Mouse (Mus musculus) liver, adult 10 weeks (tissue): ENCODE data around the gene Ushbp1. TPM values are rescaled to one million over a fixed set of nuclear protein-coding genes. Genes with fewer than 3 reads are reported as not detected.

ENCODE experiments used
- polyA plus RNA-seq: library from polyadenylated mRNA; stranded (reverse); fragments of 350-450 nt; fragmentation: Illumina TruSeq; extraction: RNeasy Lipid Tissue Mini Kit (QIAGEN cat#74804); gene quantifications from one replicate; pipeline ENCODE4 v1.2.3, GENCODE M21; 2014; ENCODE audit warnings: low read depth, low replicate concordance

Gene Ushbp1
- polyA plus RNA-seq: 1.0 TPM

DNA sequence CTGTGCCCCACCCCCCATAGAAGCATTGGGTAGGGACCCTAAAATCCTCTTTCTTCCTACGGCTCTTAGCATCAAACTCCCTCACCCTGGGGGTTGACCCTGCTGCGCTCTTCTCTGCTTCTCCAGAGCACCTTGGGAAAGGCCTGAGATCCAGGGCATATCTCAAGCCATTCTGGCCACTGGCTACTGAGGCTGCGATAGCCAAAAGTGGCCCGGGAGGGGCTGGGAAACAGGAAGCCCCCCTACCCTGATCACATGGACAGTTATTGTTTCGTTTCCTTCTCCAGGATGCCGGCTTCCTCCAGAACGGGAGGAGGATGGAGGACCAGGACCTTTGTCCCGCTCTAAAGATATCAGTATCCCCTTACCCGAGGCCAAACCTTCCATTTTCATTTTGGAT is at the start of gene Ushbp1:
Gene Ushbp1, minus strand, starts transcription at position 174 of the 400 bp plus-strand sequence.

DNA sequence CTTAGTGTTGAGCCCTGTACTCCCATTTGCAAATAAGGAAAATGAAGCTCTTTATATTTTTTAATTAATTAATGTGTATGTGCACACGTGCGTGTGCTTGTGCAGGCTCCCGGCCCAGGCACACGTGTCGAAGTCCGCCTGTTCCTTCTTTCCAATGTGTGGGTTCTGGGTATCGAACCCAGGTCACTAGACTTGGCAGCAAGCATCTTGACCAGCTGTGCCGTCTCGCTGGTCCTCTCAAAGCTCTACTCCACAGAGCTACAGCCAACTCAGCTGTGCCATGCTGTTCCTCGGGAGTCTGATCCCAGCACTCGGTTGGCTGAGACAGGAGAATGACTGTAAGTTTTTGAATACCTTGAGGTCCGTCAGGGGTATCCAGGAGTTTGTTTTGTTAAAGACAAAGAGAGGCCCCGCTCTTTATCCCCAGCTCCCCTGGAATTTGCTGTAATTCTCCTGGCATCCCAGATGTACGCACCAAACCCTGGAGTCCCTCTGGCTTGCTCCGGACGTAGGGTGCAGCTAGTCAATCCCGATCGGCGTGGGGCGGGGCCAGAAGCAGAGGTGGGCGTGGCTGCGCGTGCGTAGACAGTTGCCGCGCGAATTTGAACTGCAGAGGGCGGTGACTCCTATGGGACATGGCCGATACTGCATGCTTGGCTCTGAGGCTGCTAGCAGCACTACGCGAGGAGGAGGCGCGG is 9.9 kb upstream of the Ushbp1 start, which contains the start of gene Ankle1:
Gene Ankle1, plus strand, starts transcription at position 610 of the 698 bp plus-strand sequence.

DNA sequence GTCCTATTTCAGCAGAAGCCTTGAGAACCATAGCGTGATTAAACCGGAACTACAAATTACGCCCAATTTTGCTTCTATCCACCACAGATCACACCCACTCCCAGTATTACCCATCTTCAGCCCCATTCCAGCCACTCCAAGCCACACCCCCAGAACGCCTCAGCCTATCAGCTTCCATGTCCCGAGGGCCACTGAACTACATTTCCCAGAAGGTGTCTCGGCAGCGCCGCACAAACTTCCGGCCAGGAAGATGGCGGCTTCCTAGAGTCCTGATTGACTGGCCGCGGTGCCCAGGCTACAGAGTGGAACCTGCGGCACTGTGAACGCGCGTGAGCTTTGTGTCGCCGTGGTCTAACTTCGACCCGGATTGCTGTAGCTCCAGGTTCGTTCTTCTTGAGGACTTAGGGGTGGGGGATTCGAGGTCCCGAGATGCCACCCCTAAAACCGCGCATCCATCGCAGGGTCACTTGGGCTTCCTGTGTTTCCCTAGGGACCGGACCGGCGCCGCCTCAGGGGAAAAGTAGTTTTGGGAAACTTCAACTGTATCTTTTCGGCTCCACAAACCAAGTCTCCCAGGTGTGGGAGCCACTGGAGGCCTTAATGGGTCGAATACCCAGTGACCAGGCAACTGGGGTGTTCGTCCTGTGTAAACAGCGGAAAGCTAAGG is 1.2 kb upstream of the Ushbp1 start, which contains the start of gene Babam1:
Gene Babam1, plus strand, starts transcription at position 223 of the 667 bp plus-strand sequence.

DNA sequence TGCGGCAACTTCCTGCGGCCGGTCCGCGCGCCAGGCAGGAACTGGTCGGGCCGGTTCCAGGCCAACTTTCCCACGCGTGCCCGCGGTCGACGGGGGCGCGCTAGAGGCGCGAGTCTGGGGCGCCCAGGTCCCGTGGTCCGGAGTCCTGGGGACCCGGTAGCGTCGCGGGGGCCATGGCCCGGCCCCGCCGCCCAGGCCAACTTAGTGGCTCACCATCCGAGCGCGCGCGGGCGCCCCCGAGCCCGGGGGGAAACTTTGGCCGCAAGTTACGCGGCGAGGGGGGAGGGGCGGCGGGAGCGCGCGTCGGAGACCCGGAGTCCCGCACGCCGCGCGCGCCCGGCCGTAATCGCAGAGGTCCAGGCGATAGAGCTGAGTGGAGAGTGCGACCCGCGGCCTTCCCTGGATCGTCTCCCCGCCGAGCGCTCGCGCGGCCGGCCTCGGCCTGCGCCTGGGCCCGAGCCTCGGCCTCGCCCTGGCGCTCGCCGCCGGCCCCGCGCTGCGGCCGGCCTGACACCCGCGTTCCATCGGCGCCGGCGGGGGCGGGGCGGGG is 14.1 kb downstream of the Ushbp1 start, which contains the start of gene Nr2f6:
Gene Nr2f6, minus strand, starts transcription at position 540 of the 550 bp plus-strand sequence.

GRCm38 (mm10) chr8:71371236-71371848 is 24.3 kb downstream of the Ushbp1 start, which contains the start of gene Ocel1:
TSS of gene Ocel1 (plus strand) at chr8:71371298.

GRCm38 (mm10) chr8:71366771-71367528 is 28.7 kb downstream of the Ushbp1 start, which contains the start of gene Use1:
TSS of gene Use1 (plus strand) at chr8:71366848.

Other genes starting within 250 kb of the Ushbp1 start
- gene Myo9b, start 123.1 kb downstream of the Ushbp1 start, polyA plus RNA-seq: 2.4 TPM
- 1.6 TPM for gene Haus8, start 122.9 kb downstream of the Ushbp1 start, polyA plus RNA-seq
- 5.1 TPM for gene Use1, start 29.0 kb downstream of the Ushbp1 start, polyA plus RNA-seq
- gene Ocel1, start 24.5 kb downstream of the Ushbp1 start, polyA plus RNA-seq: 1.1 TPM
- gene Nr2f6, start 13.8 kb downstream of the Ushbp1 start, polyA plus RNA-seq: 9.2 TPM
- gene Babam1, start 1.1 kb upstream of the Ushbp1 start, polyA plus RNA-seq: 20.7 TPM
- gene Ankle1, start 10.2 kb upstream of the Ushbp1 start, polyA plus RNA-seq: not detected
- gene Abhd8, start 67.9 kb upstream of the Ushbp1 start, polyA plus RNA-seq: not detected
- gene Mrpl34, start 69.2 kb upstream of the Ushbp1 start, polyA plus RNA-seq: 5.9 TPM
- 1.1 TPM for gene Dda1, start 73.4 kb upstream of the Ushbp1 start, polyA plus RNA-seq
- gene Ano8, start 90.2 kb upstream of the Ushbp1 start, polyA plus RNA-seq: 0.45 TPM
- 0.64 TPM for gene Gtpbp3, start 92.3 kb upstream of the Ushbp1 start, polyA plus RNA-seq
- 3.6 TPM for gene Plvap, start 116.0 kb upstream of the Ushbp1 start, polyA plus RNA-seq
- not detected for gene Ccdc194, start 129.9 kb upstream of the Ushbp1 start, polyA plus RNA-seq
- 29.0 TPM for gene Bst2, start 141.7 kb upstream of the Ushbp1 start, polyA plus RNA-seq
- 3.5 TPM for gene Mvb12a, start 147.1 kb upstream of the Ushbp1 start, polyA plus RNA-seq
- not detected for gene Tmem221, start 163.1 kb upstream of the Ushbp1 start, polyA plus RNA-seq
- gene Nxnl1, start 170.8 kb upstream of the Ushbp1 start, polyA plus RNA-seq: not detected
- gene Slc27a1, start 173.1 kb upstream of the Ushbp1 start, polyA plus RNA-seq: 0.90 TPM
- gene Pgls, start 196.4 kb upstream of the Ushbp1 start, polyA plus RNA-seq: 0.69 TPM
- not detected for gene Fam129c, start 201.8 kb upstream of the Ushbp1 start, polyA plus RNA-seq
- gene Colgalt1, start 215.2 kb upstream of the Ushbp1 start, polyA plus RNA-seq: 29.0 TPM